Comparison of ENCODE assay signal across 7 mouse cellular contexts in genomic region chr4:119320131-119320830, GRCm38 (mm10). TPM values are rescaled to one million over a fixed set of nuclear protein-coding genes. Genes with fewer than 3 reads are reported as not detected.
DNase-seq lines count a peak whose midpoint lies in the region; ATAC-seq and TF ChIP-seq lines count a peak whose summit lies in the region.

Gene Ppih (minus strand): TSS chr4:119320546.

- H3K4me2 ChIP-seq in intestine, postnatal 0 days (replicated peaks; ENCODE audit: low read depth): peak within 1 kb of the TSS; percentile 82
- peak within 1 kb of the TSS; percentile 93 for H3K4me2 ChIP-seq in midbrain, embryonic 12.5 days (replicated peaks)

- peak; percentile 69 for TF ChIP-seq POLR2A in small intestine, adult 2 months (IDR thresholded peaks at IDR 0.05; ENCODE audit: low read depth, low read length)

- peak; percentile 97 for ATAC-seq in intestine, postnatal 0 days
- peak; percentile 97 for ATAC-seq in midbrain, embryonic 12.5 days (ENCODE audit: low FRiP score, low read depth)

- H3K27ac ChIP-seq in embryonic facial prominence, embryonic 10.5 days (replicated peaks): peak within 1 kb of the TSS; percentile 79
- H3K27ac ChIP-seq in intestine, postnatal 0 days (ENCODE audit: low read depth, low read length): peak within 1 kb of the TSS; percentile 69
- H3K27ac ChIP-seq in midbrain, embryonic 12.5 days (replicated peaks): peak within 1 kb of the TSS; percentile 75
- H3K27ac ChIP-seq in small intestine, adult 2 months (ENCODE audit: insufficient read depth, low read depth, low read length): peak within 1 kb of the TSS; percentile 38; the same call in 1 of the 2 replicates

- peak within 1 kb of the TSS; percentile 52 for H3K9ac ChIP-seq in intestine, postnatal 0 days (ENCODE audit: low read depth, low read length)
- H3K9ac ChIP-seq in midbrain, embryonic 12.5 days (replicated peaks): peak within 1 kb of the TSS; percentile 68

- intact Hi-C loops in left cerebral cortex, postnatal 4 days (cut with DNase I): no loop called here

- H3K36me3 ChIP-seq in embryonic facial prominence, embryonic 10.5 days (replicated peaks): peaks cover 42% of the 10 kb centered on the region
- peaks cover 31% of the 10 kb centered on the region for H3K36me3 ChIP-seq in intestine, postnatal 0 days (ENCODE audit: control insufficient read depth, insufficient read depth)
- H3K36me3 ChIP-seq in midbrain, embryonic 12.5 days: peaks cover 37% of the 10 kb centered on the region
- peaks cover 16% of the 10 kb centered on the region for H3K36me3 ChIP-seq in small intestine, adult 2 months (ENCODE audit: control insufficient read depth, insufficient read depth, low read length)

- DNase-seq in adrenal gland, postnatal 10 days: peak; percentile 97
- peak; percentile 97 for DNase-seq in embryonic facial prominence, embryonic 10.5 days (ENCODE audit: low spot score)
- peak; percentile 38 for DNase-seq in gonadal fat pad, adult 2 months (ENCODE audit: low read depth)
- peak; percentile 96 for DNase-seq in left cerebral cortex, postnatal 4 days

- peak; percentile 26 for TF ChIP-seq CTCF in intestine, postnatal 0 days (IDR thresholded peaks at IDR 0.05; ENCODE audit: low read depth)
- TF ChIP-seq CTCF in small intestine, adult 2 months (IDR thresholded peaks at IDR 0.05; ENCODE audit: extremely low read depth, insufficient read length, insufficient replicate concordance, low read depth, low read length): no peak

- peak within 1 kb of the TSS; percentile 90 for H3K4me3 ChIP-seq in embryonic facial prominence, embryonic 10.5 days
- H3K4me3 ChIP-seq in intestine, postnatal 0 days (ENCODE audit: low read depth, low read length): peak within 1 kb of the TSS; percentile 77
- H3K4me3 ChIP-seq in midbrain, embryonic 12.5 days: peak within 1 kb of the TSS; percentile 80
- peak within 1 kb of the TSS; percentile 80 for H3K4me3 ChIP-seq in small intestine, adult 2 months (ENCODE audit: low read depth, low read length)

- no peaks in the 10 kb centered on the region for H3K27me3 ChIP-seq in embryonic facial prominence, embryonic 10.5 days (replicated peaks; ENCODE audit: low read depth, poor library complexity, severe bottlenecking)
- no peaks in the 10 kb centered on the region for H3K27me3 ChIP-seq in intestine, postnatal 0 days (replicated peaks; ENCODE audit: control insufficient read depth, insufficient read depth, low read length)
- peaks cover 13% of the 10 kb centered on the region; the same call in 1 of the 2 replicates for H3K27me3 ChIP-seq in midbrain, embryonic 12.5 days
- H3K27me3 ChIP-seq in small intestine, adult 2 months (ENCODE audit: control insufficient read depth, insufficient read depth, low read length): no peaks in the 10 kb centered on the region

- WGBS in embryonic facial prominence, embryonic 10.5 days: under 1% methylated on average over 44 of the region's 44 CpGs
- WGBS in intestine, postnatal 0 days: under 1% methylated on average over 44 of the region's 44 CpGs
- WGBS in midbrain, embryonic 12.5 days: 1% methylated on average over 44 of the region's 44 CpGs
- WGBS in small intestine, adult 2 months: under 1% methylated on average over 44 of the region's 44 CpGs

- peaks cover 17% of the 10 kb centered on the region for H3K4me1 ChIP-seq in embryonic facial prominence, embryonic 10.5 days
- H3K4me1 ChIP-seq in intestine, postnatal 0 days (replicated peaks; ENCODE audit: control insufficient read depth, insufficient read depth, low read length): peaks cover 6% of the 10 kb centered on the region
- peaks cover 17% of the 10 kb centered on the region for H3K4me1 ChIP-seq in midbrain, embryonic 12.5 days
- H3K4me1 ChIP-seq in small intestine, adult 2 months (ENCODE audit: control insufficient read depth, insufficient read depth, insufficient read length, low read length): peaks cover 7% of the 10 kb centered on the region; the same call in 1 of the 2 replicates

- no peaks in the 10 kb centered on the region for H3K9me3 ChIP-seq in embryonic facial prominence, embryonic 10.5 days
- H3K9me3 ChIP-seq in intestine, postnatal 0 days (ENCODE audit: control insufficient read depth): no peaks in the 10 kb centered on the region
- H3K9me3 ChIP-seq in midbrain, embryonic 12.5 days: no peaks in the 10 kb centered on the region

RNA-seq across cellular contexts. Expression of gene Ppih, which starts in this region (rescaled TPM):
- 10 to 100 TPM; 20.3 to 26.3 TPM for total RNA-seq in adrenal gland, postnatal 10 days (2021)
- polyA plus RNA-seq in embryonic facial prominence, embryonic 10.5 days (2016; fragmentation: Nextera tagmentation; extraction: Ambion mirVana): 150 and 155 TPM in 2 replicates
- polyA plus RNA-seq in gonadal fat pad, adult 2 months (2012; rRNA removed): 9.1 and 9.5 TPM in 2 replicates
- polyA plus RNA-seq in intestine, postnatal 0 days (2015; fragmentation: Nextera tagmentation; extraction: Ambion mirVana): 40.9 and 47.9 TPM in 2 replicates
- total RNA-seq in left cerebral cortex, postnatal 4 days (2021): 10 to 100 TPM; 26.2 to 27.3 TPM
- polyA plus RNA-seq in midbrain, embryonic 12.5 days (2016; fragmentation: Nextera tagmentation; extraction: Ambion mirVana): 86.7 and 96.4 TPM in 2 replicates
- polyA plus RNA-seq in small intestine, adult 2 months (2012; rRNA removed): 2.5 and 4.3 TPM in 2 replicates

Comparison
In these comparisons a context has a peak if more than half of its experiments do, and no peak if none do; other contexts are left out.
1. Peak in every context shown above with its lines: DNase-seq, ATAC-seq, H3K4me3 ChIP-seq and H3K27ac ChIP-seq.
2. DNase-seq: peak in every context shown above with its lines; median percentile 97 in adrenal gland, postnatal 10 days; 97 in embryonic facial prominence, embryonic 10.5 days; 96 in left cerebral cortex, postnatal 4 days; 38 in gonadal fat pad, adult 2 months.